Mouse (Mus musculus) leukemia stem cell, adult 10-12 weeks (primary cell): ENCODE measurements around the gene Ptgr1. TPM values are rescaled to one million over a fixed set of nuclear protein-coding genes. Genes with fewer than 3 reads are reported as not detected.

Source experiments
- polyA plus RNA-seq: library from polyadenylated mRNA; stranded (reverse); fragments of >175 nt; gene quantifications from 2 replicates; pipeline ENCODE4 v1.2.3, GENCODE M21; 2012; ENCODE audit warnings: low replicate concordance

The Ptgr1 gene
- 0.10 TPM in 1 of 2 replicates, not detected in the other for polyA plus RNA-seq

GRCm38 (mm10) chr4:58986540-58987190 is at the start of gene Ptgr1:
Ptgr1 (minus strand) TSS chr4:58987119.

GRCm38 (mm10) chr4:59034918-59035785 is 48.2 kb upstream of the Ptgr1 start, which contains the start of gene Gng10:
Gng10 (plus strand) TSS chr4:59035088.

GRCm38 (mm10) chr4:59002948-59003805 is 16.3 kb upstream of the Ptgr1 start, which contains the start of gene Gm20503:
Gm20503 (plus strand) TSS chr4:59003210.

GRCm38 (mm10) chr4:58994762-58995161 is 7.8 kb upstream of the Ptgr1 start, which contains the start of gene Dnajc25:
Dnajc25 (plus strand) TSS chr4:58995062.

GRCm38 (mm10) chr4:58943420-58944205 is 43.3 kb downstream of the Ptgr1 start, which contains the start of gene Zkscan16:
Zkscan16 (plus strand) TSS chr4:58943628.

Other genes starting within 250 kb of the Ptgr1 start
- gene Olfr267, start 199.4 kb downstream of the Ptgr1 start, polyA plus RNA-seq: not detected in 2 replicates
- 28.2 and 55.2 TPM in 2 replicates for gene Ecpas, start 74.4 kb downstream of the Ptgr1 start, polyA plus RNA-seq
- gene Zkscan16, start 43.5 kb downstream of the Ptgr1 start, polyA plus RNA-seq: not detected in 2 replicates
- 2.9 and 4.5 TPM in 2 replicates for gene Dnajc25, start 7.9 kb upstream of the Ptgr1 start, polyA plus RNA-seq
- gene Gm20503, start 16.1 kb upstream of the Ptgr1 start, polyA plus RNA-seq: 2.9 and 4.6 TPM in 2 replicates
- 14.5 and 20.5 TPM in 2 replicates for gene Gng10, start 48.0 kb upstream of the Ptgr1 start, polyA plus RNA-seq
- gene AI481877, start 151.9 kb upstream of the Ptgr1 start, polyA plus RNA-seq: not detected in 2 replicates
- 46.7 and 48.1 TPM in 2 replicates for gene Ugcg, start 202.1 kb upstream of the Ptgr1 start, polyA plus RNA-seq